Mouse (Mus musculus) c-Kit-negative CD71-positive TER-119-positive erythroid progenitor cells, embryonic 14.5 days (primary cell): ENCODE results near the gene Sgms1.
"Not testable (repeated sequence)": the region's sequence is repeated elsewhere in the genome, so short reads cannot be mapped to it uniquely, and the experiment has no call there.

ENCODE experiments used
- DNase-seq: peaks from one replicate; pipeline ENCODE4 v3.0.0-alpha.2; 2013; ENCODE audit warnings: low read depth, low spot score

Gene Sgms1

DNA sequence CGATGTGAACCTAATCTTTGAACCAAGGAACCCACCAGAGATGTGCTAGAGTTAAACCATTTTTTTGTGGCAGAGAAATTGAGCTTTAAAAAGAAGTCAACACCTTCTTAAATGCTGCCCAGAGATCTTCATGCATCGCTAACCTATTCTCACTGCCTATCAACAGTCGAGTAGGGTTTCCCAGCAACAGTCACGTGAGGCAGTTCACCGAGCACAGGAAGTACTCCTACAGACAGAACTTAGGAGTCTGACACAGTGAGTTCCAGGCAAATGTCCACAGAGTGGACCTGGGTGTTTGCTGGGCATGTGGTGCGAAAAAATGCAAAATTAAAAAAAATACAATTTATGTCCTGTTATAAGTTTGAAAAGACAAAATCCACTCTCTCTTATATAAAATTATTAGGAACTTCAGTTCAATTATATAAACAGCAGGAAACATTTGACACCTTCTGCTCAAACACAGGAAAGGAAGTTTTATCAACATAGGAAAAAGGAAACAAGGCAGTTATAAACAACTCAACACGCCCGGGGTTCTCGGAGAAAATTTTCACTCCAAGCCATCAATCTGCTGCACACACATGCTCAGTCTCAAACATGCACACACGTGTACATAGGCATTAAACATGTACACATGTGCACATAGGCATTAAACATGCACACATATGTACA, 64.3 kb downstream of the Sgms1 start:
- DNase-seq: no peak

- DNase-seq: no peak
These were observed 65.0 kb downstream of the Sgms1 start for GRCm38 (mm10) chr19:32324550-32324949.

DNA sequence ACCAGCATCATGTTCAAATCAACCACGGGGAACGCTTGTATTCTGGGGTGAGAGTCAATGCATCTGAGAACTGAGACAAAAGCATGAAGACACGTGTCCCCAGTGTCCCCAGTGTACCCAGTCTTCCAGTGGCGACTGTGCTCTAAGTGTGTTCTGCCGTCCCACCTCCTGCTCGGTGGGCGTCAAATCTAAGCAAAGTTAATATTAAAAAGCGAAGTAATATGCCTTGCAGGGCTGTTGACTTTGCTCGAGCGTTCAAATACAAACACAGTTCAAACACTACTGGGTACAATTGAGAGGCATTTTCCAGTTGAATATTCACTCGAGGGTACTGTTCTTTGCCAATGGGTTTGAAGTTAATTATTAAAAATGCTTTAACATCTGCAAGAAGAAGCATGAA, 66.4 kb downstream of the Sgms1 start:
- DNase-seq: no peak

- no peak for DNase-seq
These were observed 67.0 kb downstream of the Sgms1 start for GRCm38 (mm10) chr19:32322429-32323035.

- peak; percentile 49 for DNase-seq
These were observed 69.2 kb downstream of the Sgms1 start for GRCm38 (mm10) chr19:32320366-32320666.

DNA sequence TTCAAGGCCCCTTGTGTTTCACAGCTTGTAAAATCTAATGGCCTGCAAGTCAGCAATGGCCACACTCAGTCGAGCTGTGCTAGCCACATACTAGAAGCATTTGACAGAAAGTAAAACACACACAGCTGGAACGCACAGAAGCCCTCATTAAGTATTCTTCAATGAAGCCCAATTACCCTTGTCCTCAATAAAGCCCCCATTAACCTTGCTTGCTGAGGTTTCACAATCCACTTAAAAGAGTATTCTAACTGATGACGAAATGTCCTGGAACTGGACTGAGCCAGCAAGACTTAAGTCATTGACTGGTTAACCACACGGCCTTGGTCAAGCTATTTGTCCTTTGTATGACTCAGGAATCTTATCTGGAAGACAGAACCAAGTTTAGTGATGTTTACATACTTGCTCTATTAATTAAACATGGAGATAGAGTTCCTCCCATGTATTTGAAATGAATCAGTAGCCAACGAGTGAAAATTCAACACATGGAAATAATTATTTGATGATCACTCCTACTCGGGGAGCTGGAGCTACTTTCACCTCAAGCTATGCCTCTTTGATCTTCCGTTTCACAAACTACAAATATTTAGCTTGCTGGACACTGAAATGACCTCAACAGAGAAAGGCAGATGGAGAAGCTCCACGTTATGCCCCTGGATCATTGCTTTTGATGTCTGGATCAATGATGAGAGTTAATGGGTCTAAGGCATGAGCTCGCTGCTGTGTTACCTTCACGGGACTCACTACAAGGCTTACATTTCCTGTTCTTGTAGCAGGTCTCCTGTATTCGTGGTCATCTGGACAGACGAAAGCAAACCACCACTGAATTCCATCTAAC, 69.8 kb downstream of the Sgms1 start:
- no peak for DNase-seq

GRCm38 (mm10) chr19:32319057-32319456, 70.5 kb downstream of the Sgms1 start:
- DNase-seq: no peak

GRCm38 (mm10) chr19:32317347-32317746, 72.2 kb downstream of the Sgms1 start:
- DNase-seq: not testable (repeated sequence)

- DNase-seq: no peak
These were observed 76.2 kb downstream of the Sgms1 start for GRCm38 (mm10) chr19:32313304-32313703.

DNA sequence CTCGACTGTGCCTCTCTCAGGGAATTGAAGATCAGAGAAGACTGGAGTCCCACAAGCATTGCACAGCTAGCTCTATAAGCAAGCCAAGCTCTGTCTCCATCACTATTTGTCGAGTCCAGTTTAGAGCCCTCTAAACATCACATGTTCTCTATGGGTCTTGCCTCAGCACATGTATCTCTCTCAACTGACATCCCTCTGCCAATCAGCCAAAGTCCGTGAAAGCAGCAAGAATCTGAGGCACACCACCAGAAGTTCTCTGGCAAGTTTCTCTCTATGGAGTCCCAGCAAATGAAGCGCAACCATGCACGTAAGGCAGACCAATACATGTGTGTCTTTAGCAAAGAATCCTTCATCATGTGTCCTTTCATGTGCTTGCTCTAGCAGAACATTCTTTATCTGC, 77.8 kb downstream of the Sgms1 start:
- no peak for DNase-seq

- DNase-seq: no peak
These were observed 78.5 kb downstream of the Sgms1 start for GRCm38 (mm10) chr19:32311063-32311462.

DNA sequence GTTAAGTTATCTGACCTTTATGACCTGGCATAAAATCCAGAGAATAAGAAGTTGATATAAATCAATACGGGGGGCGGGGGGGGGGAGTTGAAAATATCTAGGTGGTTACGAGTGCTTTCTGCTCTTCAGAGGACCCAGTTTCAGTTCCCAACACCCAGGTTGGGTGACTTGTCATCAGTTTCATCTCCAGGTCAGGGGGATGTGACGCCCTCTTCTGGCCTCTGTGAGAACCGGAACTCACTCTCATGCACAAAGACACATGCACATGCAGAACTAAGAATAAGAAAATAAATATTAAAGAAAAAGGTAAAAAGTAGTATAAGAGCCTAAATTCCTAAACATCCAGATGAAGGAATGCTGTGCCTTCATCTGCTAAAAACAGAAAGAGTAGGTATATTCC, 79.0 kb downstream of the Sgms1 start:
- no peak for DNase-seq

- no peak for DNase-seq
These were observed 80.2 kb downstream of the Sgms1 start for GRCm38 (mm10) chr19:32309346-32309745.

- DNase-seq: no peak
These were observed 81.2 kb downstream of the Sgms1 start for GRCm38 (mm10) chr19:32308311-32308710.

GRCm38 (mm10) chr19:32304898-32305297, 84.6 kb downstream of the Sgms1 start:
- DNase-seq: no peak

- no peak for DNase-seq
These were observed 85.3 kb downstream of the Sgms1 start for GRCm38 (mm10) chr19:32304008-32304873.

GRCm38 (mm10) chr19:32302835-32303381, 86.6 kb downstream of the Sgms1 start:
- DNase-seq: no peak

DNA sequence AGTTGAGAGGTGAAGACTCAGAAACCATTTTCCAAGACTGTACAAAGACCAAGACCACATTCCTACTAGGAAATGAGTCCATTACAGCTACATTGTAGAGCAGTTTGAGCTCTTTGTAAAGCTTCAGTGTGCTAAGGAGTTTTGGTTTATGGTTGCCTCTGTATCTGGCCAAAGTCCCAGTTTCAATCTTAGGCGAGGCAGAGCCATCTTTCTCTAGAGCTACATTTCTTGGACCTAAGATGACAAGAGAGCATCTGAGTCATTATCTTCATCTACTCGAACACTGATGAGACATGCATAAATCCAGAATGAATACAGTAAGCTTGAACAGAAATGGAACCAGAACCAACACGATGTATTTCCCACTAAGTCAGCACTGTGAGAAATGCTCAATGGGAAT, 87.9 kb downstream of the Sgms1 start:
- DNase-seq: no peak

DNA sequence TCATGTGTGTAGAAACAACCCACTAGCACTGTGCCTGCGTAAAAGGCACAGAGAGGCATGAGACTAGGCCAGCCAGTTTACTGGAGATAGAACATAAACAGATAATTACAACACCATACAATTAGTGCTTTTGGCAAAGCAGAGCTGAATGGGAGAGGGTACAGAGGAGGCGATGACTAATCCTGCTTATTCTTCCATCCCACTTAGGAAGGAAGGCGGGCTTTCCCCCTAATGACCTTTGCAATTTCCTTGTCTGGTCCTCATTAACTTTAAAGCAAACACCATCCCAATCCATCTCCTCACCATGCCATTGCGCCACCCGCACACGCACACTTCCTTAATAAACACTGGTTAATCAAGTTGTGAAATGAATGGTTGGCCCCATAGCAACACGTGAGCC, 91.3 kb downstream of the Sgms1 start:
- no peak for DNase-seq

GRCm38 (mm10) chr19:32296863-32297262, 92.7 kb downstream of the Sgms1 start:
- DNase-seq: no peak

- no peak for DNase-seq
These were observed 93.9 kb downstream of the Sgms1 start for GRCm38 (mm10) chr19:32295581-32295980.
